Mouse (Mus musculus) layer of hippocampus, postnatal 36 days (tissue): ENCODE data around the gene Gpr158. TPM values are rescaled to one million over a fixed set of nuclear protein-coding genes. Genes with fewer than 3 reads are reported as not detected.
"Not testable (repeated sequence)": the region's sequence is repeated elsewhere in the genome, so short reads cannot be mapped to it uniquely, and the experiment has no call there.

Experiments
- DNase-seq, 2 experiments: peaks; one replicate each; pipeline ENCODE4 v3.0.0; 2022
- total RNA-seq, 2 experiments: library from RNA; stranded (reverse); gene quantifications; 2 replicates each; pipeline ENCODE4 v1.2.3; 2021

Gene Gpr158
- total RNA-seq, result 10 to 100 TPM; 75.3 to 79.5 TPM

GRCm38 (mm10) chr2:21367345-21368111 lies at the start of gene Gpr158:
Gene Gpr158 (plus strand): TSS chr2:21367542.
- peak; percentile 86 to 88 for DNase-seq

GRCm38 (mm10) chr2:21343821-21344220 lies 23.5 kb upstream of the Gpr158 start:
- DNase-seq, result no peak

- DNase-seq, result peak; percentile 15 to 29
Measured at GRCm38 (mm10) chr2:21368351-21369170, 1.2 kb downstream of the Gpr158 start.

- peak in 1 of 2 experiments; percentile 5 for DNase-seq
Measured at GRCm38 (mm10) chr2:21369171-21369485, 1.8 kb downstream of the Gpr158 start.

- DNase-seq, result peak; percentile 14 to 29
Measured at GRCm38 (mm10) chr2:21369556-21369955, 2.2 kb downstream of the Gpr158 start.

GRCm38 (mm10) chr2:21379516-21379915 lies 12.2 kb downstream of the Gpr158 start:
- peak in 1 of 2 experiments; percentile 6 for DNase-seq

GRCm38 (mm10) chr2:21392727-21393126 lies 25.4 kb downstream of the Gpr158 start:
- no peak for DNase-seq

GRCm38 (mm10) chr2:21397347-21397746 lies 30.0 kb downstream of the Gpr158 start:
- no peak for DNase-seq

- peak; percentile 17 to 60 for DNase-seq
Measured at GRCm38 (mm10) chr2:21399657-21400056, 32.3 kb downstream of the Gpr158 start.

GRCm38 (mm10) chr2:21405617-21406016 lies 38.3 kb downstream of the Gpr158 start:
- no peak for DNase-seq

- no peak for DNase-seq
Measured at GRCm38 (mm10) chr2:21407443-21407985, 40.2 kb downstream of the Gpr158 start.

- no peak for DNase-seq
Measured at GRCm38 (mm10) chr2:21408821-21409220, 41.5 kb downstream of the Gpr158 start.

GRCm38 (mm10) chr2:21430288-21430687 lies 62.9 kb downstream of the Gpr158 start:
- DNase-seq, result no peak

- DNase-seq, result no peak
Measured at GRCm38 (mm10) chr2:21431182-21431581, 63.8 kb downstream of the Gpr158 start.

GRCm38 (mm10) chr2:21439626-21440025 lies 72.3 kb downstream of the Gpr158 start:
- DNase-seq, result no peak

- DNase-seq, result not testable (repeated sequence)
Measured at GRCm38 (mm10) chr2:21460606-21461005, 93.3 kb downstream of the Gpr158 start.

GRCm38 (mm10) chr2:21474957-21475356 lies 107.6 kb downstream of the Gpr158 start:
- no peak for DNase-seq

- no peak for DNase-seq
Measured at GRCm38 (mm10) chr2:21496881-21497280, 129.5 kb downstream of the Gpr158 start.

GRCm38 (mm10) chr2:21497965-21498364 lies 130.6 kb downstream of the Gpr158 start:
- DNase-seq, result no peak

GRCm38 (mm10) chr2:21499399-21499798 lies 132.1 kb downstream of the Gpr158 start:
- no peak for DNase-seq

- DNase-seq, result no peak
Measured at GRCm38 (mm10) chr2:21507449-21507848, 140.1 kb downstream of the Gpr158 start.

- no peak for DNase-seq
Measured at GRCm38 (mm10) chr2:21530750-21531149, 163.4 kb downstream of the Gpr158 start.

GRCm38 (mm10) chr2:21619180-21619579 lies 251.8 kb downstream of the Gpr158 start:
- no peak for DNase-seq
